Mouse (Mus musculus): ENCODE measurements around the gene Ipcef1. TPM values are rescaled to one million over a fixed set of nuclear protein-coding genes. Genes with fewer than 3 reads are reported as not detected.

The Ipcef1 gene
- 100 to 1,000 TPM in 1 of 2 experiments, 10 to 100 TPM in 1; 80.6 to 105 TPM for total RNA-seq (2021)
- long read RNA-seq, experiment 1, full-length matches to known transcripts, result 17 of 48 reads
- long read RNA-seq, experiment 1, partial matches to known transcripts, result 1 of 48 reads
- long read RNA-seq, experiment 1, other reads (novel, unspliced or antisense), result 30 of 48 reads
- long read RNA-seq, experiment 2, full-length matches to known transcripts, result 7 of 30 reads
- long read RNA-seq, experiment 2, partial matches to known transcripts, result 2 of 30 reads
- long read RNA-seq, experiment 2, other reads (novel, unspliced or antisense), result 21 of 30 reads

DNA sequence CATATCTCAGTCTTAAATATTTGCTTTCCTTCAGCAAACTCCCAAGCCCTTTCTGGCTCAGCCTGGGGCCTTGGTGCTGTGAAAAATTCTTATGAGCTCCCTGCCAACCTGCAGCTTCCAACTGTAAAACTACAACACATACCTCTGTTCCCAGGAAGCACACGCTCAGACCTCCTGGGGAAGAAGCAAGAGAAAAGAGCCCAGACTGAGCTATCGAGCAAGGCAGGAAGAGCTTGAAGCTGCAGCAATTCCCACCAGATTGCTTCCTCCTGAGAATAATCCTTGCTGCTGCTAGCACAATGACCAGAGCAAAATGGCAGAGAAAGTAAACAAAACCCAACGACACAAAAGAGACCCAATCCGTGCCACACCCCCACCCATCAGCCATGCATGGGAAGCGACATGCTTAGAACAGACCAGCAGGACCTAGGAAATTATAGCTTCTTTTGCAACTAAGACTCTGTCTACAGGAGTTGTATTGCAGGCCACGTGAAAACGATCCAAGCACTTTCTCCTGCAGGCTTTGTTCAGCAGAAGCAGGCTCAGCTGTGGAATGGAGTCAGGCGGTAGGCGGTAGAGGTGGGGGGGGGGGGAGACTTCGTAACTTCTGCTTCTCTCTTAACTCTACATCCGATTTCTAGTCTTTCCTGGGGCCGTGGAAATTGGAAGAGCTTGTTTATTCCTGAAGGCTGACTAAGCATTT lies at the start of gene Ipcef1:
Ipcef1 (minus strand) TSS at position 164 of the 703 bp plus-strand sequence.
- H3K27ac ChIP-seq, result peak within 1 kb of the TSS; percentile 34; the same call in 1 of the 2 replicates
- intact Hi-C loops (cut with DNase I), result no loop called here
- no peak for DNase-seq (ENCODE audit: extremely low spot score in 1 of 2, low spot score in 2 of 2)
- TF ChIP-seq CTCF (IDR thresholded peaks at IDR 0.05), result no peak
- H3K4me3 ChIP-seq, result no peak within 1 kb of the TSS

DNA sequence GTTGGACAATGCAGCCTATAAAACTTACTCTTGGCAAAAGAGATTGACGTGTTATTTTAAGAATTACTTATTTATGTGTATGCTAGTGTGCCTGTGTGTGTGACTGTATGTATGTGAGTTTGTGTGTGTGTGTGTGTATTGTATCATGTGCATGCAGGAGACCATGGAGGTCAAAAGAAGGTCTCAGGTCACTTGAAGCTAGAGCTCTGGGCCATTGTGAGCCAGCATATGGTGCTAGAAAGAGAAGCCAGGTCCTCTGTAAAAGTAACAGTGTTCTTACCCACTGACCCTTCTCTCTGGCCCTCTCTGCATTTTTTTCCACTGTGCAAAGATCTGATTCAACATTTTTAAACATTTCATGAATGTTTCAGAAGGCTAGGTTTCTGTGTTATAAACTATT lies 25.7 kb upstream of the Ipcef1 start:
- no peak for DNase-seq (ENCODE audit: extremely low spot score in 1 of 2, low spot score in 2 of 2)
- Histone ChIP-seq H3K27ac (no peak overlapping the region), H3K4me3 (no peak overlapping the region)
- no peak for TF ChIP-seq CTCF (IDR thresholded peaks at IDR 0.05)
- intact Hi-C loops (cut with DNase I), result loop anchor here (2.0 kb wide), 2 partner anchors 47 to 193 kb away; no protein-coding TSS in a partner anchor

DNA sequence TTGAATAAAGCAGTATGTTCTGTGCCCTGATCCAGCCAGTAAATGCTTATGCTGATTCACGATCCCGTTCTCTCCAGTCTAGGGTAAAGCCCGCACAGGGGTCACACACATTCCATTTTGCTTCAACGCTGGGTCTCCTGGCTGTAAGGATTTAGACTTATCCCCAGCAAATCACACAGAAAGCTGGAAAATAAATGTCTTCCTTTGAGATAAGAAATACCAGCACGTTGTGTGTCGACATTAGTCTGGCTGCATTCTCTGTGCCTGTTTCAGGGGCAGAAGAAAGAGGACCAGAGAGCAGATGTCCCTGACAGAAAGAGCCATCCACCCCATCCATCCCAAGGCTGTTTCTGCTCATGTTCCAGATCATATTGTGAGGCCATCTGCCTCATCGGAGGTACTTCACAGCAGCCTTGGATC lies 25.1 kb upstream of the Ipcef1 start:
- H3K4me3 ChIP-seq, result no peak overlapping the region
- intact Hi-C loops (cut with DNase I), result loop anchor here (2.0 kb wide), 2 partner anchors 47 to 193 kb away; no protein-coding TSS in a partner anchor
- TF ChIP-seq CTCF (IDR thresholded peaks at IDR 0.05), result no peak
- no peak overlapping the region for H3K27ac ChIP-seq
- DNase-seq (ENCODE audit: extremely low spot score in 1 of 2, low spot score in 2 of 2), result no peak

DNA sequence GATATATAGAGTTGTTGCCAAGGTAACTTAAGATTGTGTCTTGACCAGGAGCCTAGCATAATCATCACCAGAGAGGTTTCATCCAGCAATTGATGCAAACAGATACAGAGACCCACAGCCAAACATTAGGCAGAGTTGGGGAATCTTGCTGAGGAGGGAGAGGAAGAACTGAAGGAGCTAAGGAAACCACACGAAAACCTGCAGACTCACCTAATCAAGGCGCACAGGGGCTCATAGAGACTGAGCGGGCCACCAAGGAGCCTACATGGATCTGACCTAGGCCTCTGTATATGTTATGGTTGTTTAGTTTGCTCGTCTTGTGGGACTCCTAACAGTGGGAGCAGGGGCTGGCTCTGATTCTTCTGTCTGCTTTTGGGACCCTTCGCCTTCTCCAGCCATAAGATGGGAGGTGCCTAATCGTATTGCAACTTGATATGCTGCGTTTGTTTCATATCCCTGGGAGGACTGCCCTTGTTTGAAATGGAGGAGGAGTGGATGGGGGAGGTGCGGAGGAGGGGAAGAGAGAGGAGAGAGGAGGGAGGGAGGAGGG lies 24.5 kb upstream of the Ipcef1 start:
- TF ChIP-seq CTCF (IDR thresholded peaks at IDR 0.05), result no peak
- H3K27ac ChIP-seq, result peak overlapping the region; percentile 57

DNA sequence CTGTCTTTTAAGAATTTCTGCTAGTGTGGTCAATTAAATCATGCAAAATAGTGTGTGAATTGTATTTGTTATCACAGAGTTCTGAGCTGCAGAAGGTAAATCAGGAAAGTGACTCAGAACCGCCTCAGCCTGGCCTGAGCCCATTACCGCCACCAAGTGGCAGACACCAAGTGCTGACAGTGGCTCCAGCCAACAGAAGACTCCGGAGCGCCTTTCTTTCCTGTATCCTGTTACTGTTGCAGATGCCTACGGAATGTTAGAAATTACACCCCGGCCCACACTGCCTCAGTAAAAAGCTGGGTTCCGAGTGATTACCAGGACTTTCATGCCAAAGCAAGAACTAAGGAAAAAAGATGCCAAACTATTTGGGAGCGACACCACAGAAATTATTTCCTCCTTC lies 23.9 kb upstream of the Ipcef1 start:
- TF ChIP-seq CTCF (IDR thresholded peaks at IDR 0.05), result peak; percentile 95
- Histone ChIP-seq H3K27ac (no peak overlapping the region; the same call in 1 of the 2 replicates), H3K4me3 (no peak overlapping the region)
- intact Hi-C loops (cut with DNase I), result loop anchor here (2.0 kb wide), 2 partner anchors 49 to 191 kb away; no protein-coding TSS in a partner anchor
- peak; percentile 79 to 83 for DNase-seq (ENCODE audit: extremely low spot score in 1 of 2, low spot score in 2 of 2)

More for the DNA sequence above, 24.5 kb upstream of the Ipcef1 start:
- no peak overlapping the region for H3K4me3 ChIP-seq
- DNase-seq (ENCODE audit: extremely low spot score in 1 of 2, low spot score in 2 of 2), result no peak
- intact Hi-C loops (cut with DNase I), result loop anchor here (2.0 kb wide), 2 partner anchors 48 to 192 kb away; no protein-coding TSS in a partner anchor

DNA sequence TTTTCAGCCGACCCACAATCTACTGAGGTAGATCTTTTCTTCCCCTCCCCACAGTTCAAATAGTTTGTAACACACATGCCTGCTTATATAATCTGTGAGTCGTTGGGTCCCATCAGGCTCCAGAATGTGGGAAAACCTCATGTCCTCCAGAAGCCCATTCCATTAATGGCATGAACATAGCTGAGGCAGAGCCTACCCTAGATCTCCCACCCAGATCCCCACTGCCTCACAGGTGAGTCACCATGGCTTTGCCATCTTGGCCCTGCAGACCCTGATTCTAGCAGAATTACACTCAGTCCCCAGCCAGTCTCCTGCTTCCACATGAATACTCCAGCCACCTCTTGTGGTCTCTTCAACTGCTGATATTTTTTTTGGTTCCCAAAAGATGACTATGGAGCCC lies 23.4 kb upstream of the Ipcef1 start:
- TF ChIP-seq CTCF (IDR thresholded peaks at IDR 0.05), result no peak
- intact Hi-C loops (cut with DNase I), result loop anchor here (2.0 kb wide), 2 partner anchors 49 to 191 kb away; no protein-coding TSS in a partner anchor
- Histone ChIP-seq H3K27ac (no peak overlapping the region), H3K4me3 (no peak overlapping the region)
- no peak for DNase-seq (ENCODE audit: extremely low spot score in 1 of 2, low spot score in 2 of 2)

DNA sequence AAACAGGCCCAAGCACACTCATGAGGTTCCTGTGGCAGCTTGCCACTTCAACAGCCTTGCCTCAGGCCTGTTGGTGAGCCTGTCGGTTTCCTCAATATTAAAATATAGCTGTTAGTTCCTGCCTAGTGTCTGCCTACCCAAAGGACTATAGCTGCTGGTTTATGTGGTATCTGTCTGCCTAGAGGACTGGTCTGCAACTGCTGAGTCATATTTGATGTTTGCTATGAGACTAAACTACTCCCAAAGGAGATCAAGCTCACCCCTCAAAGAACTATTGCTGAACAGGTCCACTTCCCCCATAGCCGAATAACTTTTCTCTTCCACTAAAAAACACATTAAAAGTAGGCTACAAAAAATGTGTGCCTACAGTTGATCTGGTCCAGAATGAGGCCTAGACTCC lies 22.0 kb upstream of the Ipcef1 start:
- no peak for TF ChIP-seq CTCF (IDR thresholded peaks at IDR 0.05)
- DNase-seq (ENCODE audit: extremely low spot score in 1 of 2, low spot score in 2 of 2), result no peak
- intact Hi-C loops (cut with DNase I), result no loop called here
- Histone ChIP-seq H3K27ac (no peak overlapping the region), H3K4me3 (no peak overlapping the region)

DNA sequence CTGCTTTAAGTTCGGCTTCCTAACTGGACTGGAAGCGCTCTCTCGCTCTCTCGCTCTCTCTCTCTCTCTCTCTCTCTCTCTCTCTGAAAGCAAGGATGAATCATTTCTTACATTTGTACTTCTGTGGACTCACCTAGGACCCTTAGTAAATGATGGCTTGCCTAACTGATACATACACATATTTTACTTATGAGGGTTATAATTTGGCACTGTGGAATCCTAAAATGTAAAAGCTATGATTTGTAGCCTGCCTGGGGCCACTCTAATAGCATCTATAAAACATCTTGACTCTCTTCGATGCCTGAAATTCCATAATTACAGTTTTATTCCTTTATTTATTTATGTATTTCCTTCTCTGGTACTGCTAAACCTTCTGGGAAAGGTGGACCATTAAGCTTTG lies 18.6 kb upstream of the Ipcef1 start:
- DNase-seq (ENCODE audit: extremely low spot score in 1 of 2, low spot score in 2 of 2), result no peak
- no peak for TF ChIP-seq CTCF (IDR thresholded peaks at IDR 0.05)
- intact Hi-C loops (cut with DNase I), result no loop called here
- no peak overlapping the region for H3K4me3 ChIP-seq
- H3K27ac ChIP-seq, result no peak overlapping the region

DNA sequence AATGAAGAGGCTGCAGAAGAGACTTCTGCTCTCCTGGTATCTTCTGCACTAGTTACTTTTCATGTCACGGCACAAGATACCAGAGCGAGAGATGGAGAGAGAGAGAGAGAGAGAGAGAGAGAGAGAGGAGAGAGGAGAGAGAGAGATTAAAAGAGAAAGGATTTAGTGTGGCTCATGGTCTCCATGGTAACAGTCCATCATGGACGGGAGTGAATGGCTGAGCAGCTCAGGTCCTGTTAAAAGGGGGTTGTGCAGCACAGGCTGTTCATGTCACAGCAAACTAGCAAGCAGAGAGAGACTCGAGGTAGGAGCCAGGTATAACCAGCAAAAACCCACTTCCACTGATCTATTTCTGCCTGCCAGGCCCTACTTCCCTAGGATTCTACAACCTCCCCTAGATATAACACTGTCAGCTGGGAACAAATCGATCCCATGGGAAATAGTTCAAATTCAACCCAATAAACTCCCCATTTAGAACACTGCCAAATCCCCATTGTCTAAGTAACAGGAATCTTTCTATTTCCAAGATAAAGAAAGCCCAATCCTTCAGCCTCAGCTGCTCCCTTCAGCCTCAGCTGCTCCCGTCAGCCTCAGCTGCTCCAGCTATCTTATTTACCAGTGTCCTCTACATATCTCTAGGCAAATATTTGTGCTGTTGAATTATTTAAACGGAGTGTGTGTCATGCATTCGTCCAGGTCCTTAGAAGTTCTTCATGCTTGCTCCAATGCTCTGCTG lies 18.0 kb upstream of the Ipcef1 start:
- Histone ChIP-seq H3K4me3 (no peak overlapping the region), H3K27ac (no peak overlapping the region)
- no peak for DNase-seq (ENCODE audit: extremely low spot score in 1 of 2, low spot score in 2 of 2)
- no peak for TF ChIP-seq CTCF (IDR thresholded peaks at IDR 0.05)
- intact Hi-C loops (cut with DNase I), result no loop called here

DNA sequence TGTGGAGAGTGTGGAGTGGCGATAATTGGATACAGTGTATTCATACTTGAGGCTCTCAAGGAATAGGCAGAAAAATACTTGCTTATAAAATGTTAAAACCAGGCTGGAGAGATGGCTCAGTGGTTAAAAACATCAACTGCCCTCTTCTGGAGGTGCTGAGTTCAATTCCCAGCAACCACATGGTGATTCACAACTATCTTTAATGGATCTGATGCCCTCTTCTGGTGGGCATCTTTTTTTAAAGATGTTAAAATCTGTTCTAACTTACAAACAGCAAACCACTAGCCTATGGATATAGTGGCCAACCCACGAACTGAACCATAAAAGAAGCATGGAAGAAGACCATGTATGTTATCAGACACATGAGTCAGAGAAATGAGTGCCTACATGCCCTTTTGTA lies 16.8 kb upstream of the Ipcef1 start:
- no peak overlapping the region for H3K27ac ChIP-seq
- intact Hi-C loops (cut with DNase I), result no loop called here
- H3K4me3 ChIP-seq, result no peak overlapping the region
- no peak; the same call in 1 of the 2 replicates for TF ChIP-seq CTCF (IDR thresholded peaks at IDR 0.05)
- DNase-seq (ENCODE audit: extremely low spot score in 1 of 2, low spot score in 2 of 2), result no peak

DNA sequence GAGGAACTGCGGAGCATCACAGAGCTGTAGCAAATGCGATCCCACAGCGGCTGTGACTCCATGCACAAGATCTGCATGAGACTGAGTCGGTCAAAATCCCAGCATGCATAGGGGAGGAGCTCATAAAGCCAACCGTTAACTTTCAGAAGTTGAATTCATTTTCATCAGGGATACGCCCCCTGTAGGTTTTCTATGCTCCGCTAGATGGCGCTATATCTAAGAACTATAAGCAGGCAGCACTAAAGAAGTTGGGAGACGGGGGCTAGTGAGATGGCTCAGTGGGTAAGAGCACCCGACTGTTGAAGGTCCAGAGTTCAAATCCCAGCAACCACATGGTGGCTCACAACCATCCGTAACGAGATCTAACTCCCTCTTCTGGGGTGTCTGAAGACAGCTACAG lies 16.3 kb upstream of the Ipcef1 start:
- no peak for DNase-seq (ENCODE audit: extremely low spot score in 1 of 2, low spot score in 2 of 2)
- H3K4me3 ChIP-seq, result no peak overlapping the region
- no peak overlapping the region for H3K27ac ChIP-seq
- TF ChIP-seq CTCF (IDR thresholded peaks at IDR 0.05), result peak; percentile 41
- intact Hi-C loops (cut with DNase I), result no loop called here

All from left cerebral cortex, adult 2 months (tissue).